Mouse (Mus musculus): ENCODE results near the gene Atxn7l1.

DNA sequence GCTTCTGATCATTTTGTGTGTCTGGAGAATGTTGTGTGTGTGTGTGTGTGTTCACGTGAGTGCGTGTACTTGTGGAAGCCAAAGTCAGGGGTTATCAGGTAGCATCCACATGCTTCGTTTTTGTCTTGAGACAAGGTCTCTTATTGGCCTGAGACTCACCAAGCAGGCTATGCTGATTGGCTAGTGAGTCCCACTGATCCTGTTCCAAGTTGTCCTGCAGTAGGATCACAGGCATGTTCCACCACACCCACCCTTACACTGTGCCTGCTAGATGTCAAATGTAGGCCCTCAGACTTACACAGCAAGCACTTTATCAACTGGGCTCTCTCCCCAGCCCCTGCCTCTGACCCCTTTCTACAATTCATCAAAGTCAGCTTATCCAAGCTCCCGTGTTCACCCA lies 187.9 kb downstream of the Atxn7l1 start:
- TF ChIP-seq CTCF (IDR thresholded peaks at IDR 0.05; ENCODE audit: low read depth, low read length): no peak
- no peak for TF ChIP-seq POLR2A (IDR thresholded peaks at IDR 0.05; ENCODE audit: borderline replicate concordance, low read depth, low read length)

Data from bone marrow macrophage, adult 2 months (primary cell).